Mouse (Mus musculus): ENCODE measurements at regions not wholly inside any gene's neighbourhood (a gene's known extent, or its start where the extent isn't known, plus 50 kb on each side); places are given as distances from the start of the nearest gene placed in this dataset.

DNA sequence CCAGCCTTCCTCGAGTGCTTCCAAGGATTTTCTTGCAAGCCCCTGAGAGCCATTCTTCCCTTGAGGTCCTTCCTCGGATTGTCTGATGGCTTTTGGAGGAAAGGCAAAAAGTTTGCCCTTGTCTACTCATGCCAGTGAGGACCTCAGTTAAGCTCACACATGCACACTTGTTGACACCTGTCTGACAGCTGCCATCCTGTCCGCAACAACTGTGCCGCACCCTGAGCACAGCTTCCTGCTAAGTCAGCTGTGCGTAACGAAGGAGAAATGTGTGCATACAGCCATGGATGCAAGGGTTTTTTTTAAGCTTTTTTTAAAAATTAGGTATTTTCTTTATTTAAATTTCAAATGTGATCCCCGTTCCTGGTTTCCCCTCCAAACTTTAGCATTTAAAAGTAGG lies 293.8 kb downstream of the Adgrl2 start:
- TF ChIP-seq GATA1 (IDR thresholded peaks at IDR 0.05; ENCODE audit: borderline replicate concordance, low read length) (no peak), FLI1 (IDR thresholded peaks at IDR 0.05; ENCODE audit: low read length) (no peak)

All from megakaryocyte, embryonic 14.5 days (primary cell).